Mouse (Mus musculus) liver, embryonic 14.5 days (tissue): ENCODE data around the gene Tff1. TPM values are rescaled to one million over a fixed set of nuclear protein-coding genes. Genes with fewer than 3 reads are reported as not detected.

Source experiments
- ATAC-seq: fragments of 200-750 bp; cut with Nextera tagmentation; 2 replicates; pipeline ENCODE4 v1.8.0; 2017; ENCODE audit warnings: moderate number of reproducible peaks, mild to moderate bottlenecking, moderate library complexity; ENCODE audit not compliant: insufficient read depth
- DNase-seq, 3 experiments: peaks; one replicate each; pipeline ENCODE4 v3.0.0-alpha.2; 2012 to 2013; ENCODE audit warnings: low read depth in 3 of 3, low spot score in 3 of 3
- H3K27ac ChIP-seq: fragments of 300-500 bp; sonication (generic); 2 replicates; pipeline ENCODE4 v1.5.1; 2014; ENCODE audit warnings: moderate library complexity, mild to moderate bottlenecking, control low read depth, inconsistent platforms
- H3K27me3 ChIP-seq: fragments of 300-500 bp; sonication (generic); 2 replicates; pipeline ENCODE4 v1.6.1; 2014; ENCODE audit warnings: mild to moderate bottlenecking, low read length, moderate library complexity; ENCODE audit not compliant: control insufficient read depth, insufficient read depth
- H3K36me3 ChIP-seq: fragments of 300-500 bp; sonication (generic); replicated peaks from 2 replicates; pipeline ENCODE4 v1.6.1; 2014; ENCODE audit warnings: low read depth; ENCODE audit not compliant: control insufficient read depth, insufficient read depth
- H3K4me1 ChIP-seq, 2 experiments: fragments of 200-500 bp in 1 of 2; fragments of 300-500 bp in 1 of 2; sonication (generic) in 1 of 2; replicated peaks; 2 replicates each; pipeline ENCODE4 v1.6.1; 2012 to 2014; ENCODE audit warnings: antibody characterized with exemption in 1 of 2, inconsistent platforms in 1 of 2, low read length in 1 of 2; ENCODE audit not compliant: control insufficient read depth in 2 of 2, insufficient read depth in 2 of 2
- H3K4me2 ChIP-seq: fragments of 300-500 bp; sonication (generic); 2 replicates; pipeline ENCODE4 v1.6.1; 2014; ENCODE audit warnings: low read depth, mild to moderate bottlenecking, control low read depth, moderate library complexity
- H3K4me3 ChIP-seq, 2 experiments: fragments of 200-500 bp in 1 of 2; fragments of 300-500 bp in 1 of 2; sonication (generic) in 1 of 2; 2 replicates each; pipeline ENCODE4 v1.5.1; 2012 to 2014; ENCODE audit warnings: low read depth in 2 of 2, low read length in 2 of 2, mild to moderate bottlenecking in 2 of 2, control low read depth in 1 of 2, inconsistent platforms in 1 of 2, moderate library complexity in 1 of 2; ENCODE audit not compliant: insufficient read depth in 1 of 2
- H3K9ac ChIP-seq: fragments of 300-500 bp; sonication (generic); replicated peaks from 2 replicates; pipeline ENCODE4 v1.6.1; 2014; ENCODE audit warnings: mild to moderate bottlenecking, control low read depth, moderate library complexity
- H3K9me3 ChIP-seq: fragments of 300-500 bp; sonication (generic); 2 replicates; pipeline ENCODE4 v1.6.1; 2016; ENCODE audit warnings: low read length, mixed read lengths; ENCODE audit not compliant: control insufficient read depth
- CTCF ChIP-seq: IDR thresholded peaks from 2 replicates; pipeline ENCODE4 v1.5.1; 2016; ENCODE audit warnings: antibody characterized with exemption, low read depth, control low read depth
- EP300 ChIP-seq: IDR thresholded peaks from 2 replicates; pipeline ENCODE4 v1.6.1; 2016; ENCODE audit warnings: antibody characterized with exemption, low read depth
- WGBS: fragments of 180-500 bp; shearing (Covaris S2); extraction: QIAGEN DNeasy Blood & Tissue Kit; methylation state at CpG from one replicate; pipeline ENCODE4 v1.1.7; 2014; ENCODE audit not compliant: insufficient replicate concordance; 5-methylcytosine and 5-hydroxymethylcytosine counted together
- polyA plus RNA-seq, 2 experiments: library from polyadenylated mRNA; depleted of rRNA in 1 of 2; stranded (reverse) in 1 of 2; unstranded in 1 of 2; fragments of >200 nt; fragmentation: Nextera tagmentation in 1 of 2; extraction: Ambion mirVana in 1 of 2; gene quantifications; 2 replicates each; pipeline versions ENCODE4 v1.2.1 to v1.2.3; 2012 to 2014

Gene Tff1
- polyA plus RNA-seq, 2 experiments, result not detected

GRCm38 (mm10) chr17:31181490-31181889, 16.4 kb upstream of the Tff1 start:
- Histone ChIP-seq H3K4me1 (0 out of 4 replicates have a peak, but pooled peaks cover 0 to 4% of the 10 kb centered on the region in 2 experiments), H3K27me3 (no peaks in the 10 kb centered on the region), H3K4me3 (no peak overlapping the region), H3K4me2 (no peak overlapping the region), H3K36me3 (no peaks in the 10 kb centered on the region), H3K27ac (no peak overlapping the region), H3K9ac (no peak overlapping the region), H3K9me3 (no peaks in the 10 kb centered on the region)
- 56% methylated on average over 4 of the region's 4 CpGs for WGBS
- DNase-seq (no peak), ATAC-seq (no peak)
- no peak for TF ChIP-seq EP300
- no peak for TF ChIP-seq CTCF

- Histone ChIP-seq H3K9ac (no peak overlapping the region), H3K4me3 (no peak overlapping the region), H3K36me3 (no peaks in the 10 kb centered on the region), H3K4me1 (0 out of 4 replicates have a peak, but pooled peaks cover 0 to under 1% of the 10 kb centered on the region in 2 experiments), H3K27me3 (no peaks in the 10 kb centered on the region; the same call in 1 of the 2 replicates), H3K4me2 (no peak overlapping the region), H3K9me3 (no peaks in the 10 kb centered on the region), H3K27ac (no peak overlapping the region)
- no peak for ATAC-seq
- no peak for DNase-seq
- WGBS, result 53% methylated on average over 4 of the region's 4 CpGs
- TF ChIP-seq CTCF (no peak), EP300 (no peak)
Measured at GRCm38 (mm10) chr17:31176321-31176720, 11.2 kb upstream of the Tff1 start.

DNA sequence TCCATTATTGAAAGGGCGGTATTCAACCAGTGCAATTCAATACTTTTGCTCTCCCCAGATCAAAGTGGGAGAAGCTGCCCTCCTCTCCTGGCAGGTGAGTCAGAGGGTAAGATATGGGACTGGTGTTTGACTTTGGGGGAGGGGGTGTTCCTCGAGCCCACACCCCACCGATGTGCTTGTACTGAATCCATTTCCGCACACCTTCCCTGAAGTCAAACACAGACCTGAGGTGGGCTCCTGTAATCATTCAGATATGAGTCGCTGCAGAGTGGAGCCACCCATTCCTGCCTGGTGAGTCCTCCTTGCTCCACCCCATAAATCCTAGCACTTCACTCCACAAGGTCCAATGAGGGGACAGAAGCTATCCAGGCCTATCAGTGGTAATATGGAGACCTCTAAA, 4.7 kb upstream of the Tff1 start:
- Histone ChIP-seq H3K4me3 (no peak overlapping the region), H3K9me3 (no peaks in the 10 kb centered on the region), H3K27ac (no peak overlapping the region), H3K4me2 (no peak overlapping the region), H3K27me3 (no peaks in the 10 kb centered on the region), H3K9ac (no peak overlapping the region), H3K36me3 (no peaks in the 10 kb centered on the region), H3K4me1 (no peaks in the 10 kb centered on the region)
- WGBS, result 65% methylated on average over 5 of the region's 5 CpGs
- ATAC-seq (no peak), DNase-seq (no peak)
- TF ChIP-seq EP300, result no peak
- TF ChIP-seq CTCF, result no peak

DNA sequence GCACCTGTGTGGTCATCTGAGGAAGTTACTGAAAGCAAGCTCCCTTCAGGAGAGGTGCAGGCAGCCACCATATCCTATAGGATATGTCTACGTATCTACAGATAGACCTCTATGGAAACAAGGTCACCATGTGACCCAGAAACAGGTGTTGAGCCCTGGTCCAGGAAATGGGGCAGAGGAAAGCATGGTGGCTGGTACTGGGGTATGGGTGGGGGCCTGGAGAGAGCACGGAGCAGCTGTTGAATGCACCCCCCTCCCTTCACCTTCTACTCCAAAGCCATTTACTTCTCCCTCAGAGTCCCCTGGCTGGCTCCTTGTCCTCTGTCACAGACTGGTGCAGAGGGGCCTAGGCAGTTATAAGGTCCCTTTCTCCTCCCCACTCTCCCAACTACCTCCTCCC, 1.3 kb downstream of the Tff1 start:
- Histone ChIP-seq H3K9me3 (no peaks in the 10 kb centered on the region), H3K4me1 (no peaks in the 10 kb centered on the region), H3K27ac (no peak overlapping the region), H3K9ac (no peak overlapping the region), H3K4me2 (no peak overlapping the region), H3K27me3 (no peaks in the 10 kb centered on the region), H3K4me3 (no peak overlapping the region), H3K36me3 (no peaks in the 10 kb centered on the region)
- no peak for DNase-seq
- no peak for ATAC-seq
- TF ChIP-seq CTCF (no peak), EP300 (no peak)
- WGBS, result 43% methylated on average over 2 of the region's 2 CpGs

DNA sequence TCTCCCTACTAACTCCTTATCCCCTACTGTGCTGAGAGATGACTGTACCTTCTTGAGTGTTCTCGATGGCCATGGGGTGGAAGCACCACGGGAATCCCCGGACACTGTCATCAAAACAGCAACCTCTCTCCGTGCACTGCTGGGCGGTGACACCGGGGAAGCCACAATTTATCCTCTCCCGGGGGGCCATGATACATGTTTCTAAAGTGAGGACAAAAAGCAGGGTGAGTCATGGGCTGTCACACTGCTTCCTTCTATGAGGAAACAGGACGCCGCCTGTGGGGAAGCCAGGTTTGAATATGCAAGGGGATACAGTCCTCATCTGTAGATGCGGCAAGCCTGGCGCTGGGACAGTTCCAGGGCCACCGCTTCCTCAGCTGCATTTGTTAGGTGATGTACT, 2.5 kb downstream of the Tff1 start:
- Histone ChIP-seq H3K27me3 (no peaks in the 10 kb centered on the region), H3K4me1 (no peaks in the 10 kb centered on the region), H3K9me3 (no peaks in the 10 kb centered on the region), H3K27ac (no peak overlapping the region), H3K36me3 (no peaks in the 10 kb centered on the region), H3K4me3 (no peak overlapping the region), H3K9ac (no peak overlapping the region), H3K4me2 (no peak overlapping the region)
- DNase-seq (peak in 1 of 3 experiments; percentile 14), ATAC-seq (no peak)
- no peak for TF ChIP-seq CTCF
- no peak for TF ChIP-seq EP300
- WGBS, result 46% methylated on average over 12 of the region's 12 CpGs
